Mouse (Mus musculus) lung, embryonic 14.5 days (tissue): ENCODE measurements around the gene Trappc5. TPM values are rescaled to one million over a fixed set of nuclear protein-coding genes. Genes with fewer than 3 reads are reported as not detected.

Source experiments
- ATAC-seq: fragments of 200-750 bp; cut with Nextera tagmentation; 2 replicates; pipeline ENCODE4 v1.8.0; 2017; ENCODE audit warnings: mild to moderate bottlenecking, moderate TSS enrichment, moderate library complexity; ENCODE audit not compliant: insufficient read depth
- DNase-seq: peaks from one replicate; pipeline ENCODE4 v3.0.0-alpha.2; 2015
- H3K27ac ChIP-seq: fragments of 300-500 bp; sonication (generic); 2 replicates; pipeline ENCODE4 v1.5.1; 2014; ENCODE audit warnings: low read depth, mild to moderate bottlenecking, moderate library complexity
- H3K27me3 ChIP-seq: fragments of 300-500 bp; sonication (generic); 2 replicates; pipeline ENCODE4 v1.6.1; 2014; ENCODE audit warnings: low read length, control low read depth; ENCODE audit not compliant: insufficient read depth
- H3K36me3 ChIP-seq: fragments of 300-500 bp; sonication (generic); 2 replicates; pipeline ENCODE4 v1.6.1; 2014; ENCODE audit warnings: control low read depth; ENCODE audit not compliant: insufficient read depth
- H3K4me1 ChIP-seq: fragments of 300-500 bp; sonication (generic); 2 replicates; pipeline ENCODE4 v1.6.1; 2014; ENCODE audit warnings: antibody characterized with exemption, control low read depth; ENCODE audit not compliant: insufficient read depth
- H3K4me2 ChIP-seq: fragments of 300-500 bp; sonication (generic); 2 replicates; pipeline ENCODE4 v1.6.1; 2014; ENCODE audit warnings: mild to moderate bottlenecking
- H3K4me3 ChIP-seq: fragments of 300-500 bp; sonication (generic); 2 replicates; pipeline ENCODE4 v1.5.1; 2014; ENCODE audit warnings: low read depth, low read length
- H3K9ac ChIP-seq: fragments of 300-500 bp; sonication (generic); 2 replicates; pipeline ENCODE4 v1.6.1; 2014
- H3K9me3 ChIP-seq: fragments of 300-500 bp; sonication (generic); 2 replicates; pipeline ENCODE4 v1.6.1; 2016; ENCODE audit warnings: low read depth, low read length, control low read depth
- CTCF ChIP-seq: IDR thresholded peaks from 2 replicates; pipeline ENCODE4 v1.5.1; 2016; ENCODE audit warnings: antibody characterized with exemption, low read depth
- WGBS: fragments of 180-500 bp; shearing (Covaris S2); extraction: QIAGEN DNeasy Blood & Tissue Kit; methylation state at CpG from one replicate; pipeline ENCODE4 v1.1.7; 2014; 5-methylcytosine and 5-hydroxymethylcytosine counted together
- polyA plus RNA-seq: library from polyadenylated mRNA; unstranded; fragments of >200 nt; fragmentation: Nextera tagmentation; extraction: Ambion mirVana; gene quantifications from 2 replicates; pipeline ENCODE4 v1.2.1, GENCODE M21; 2014

The Trappc5 gene
- polyA plus RNA-seq, 1 experiment from 2014 or later, result 29.7 TPM

DNA sequence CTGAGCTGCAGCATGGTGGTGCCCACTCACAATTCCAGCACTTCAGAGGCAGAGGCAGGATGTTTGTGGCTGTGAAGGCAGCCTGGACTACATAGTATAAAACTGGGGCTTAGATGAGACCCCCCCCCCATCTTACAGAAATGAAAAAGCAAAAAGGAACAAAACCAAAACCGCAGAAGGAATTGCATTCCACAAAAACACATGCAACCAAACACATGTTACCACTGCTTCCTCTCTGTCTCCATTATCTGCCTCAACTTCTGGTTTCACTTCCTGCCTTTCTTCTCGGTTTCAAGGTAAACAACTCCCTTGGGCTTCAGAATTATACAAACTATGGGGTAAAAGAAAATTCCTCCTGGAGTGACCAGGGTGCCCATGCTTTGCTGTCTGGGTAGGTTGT, 35.5 kb downstream of the Trappc5 start:
- no peaks in the 10 kb centered on the region for H3K9me3 ChIP-seq
- ATAC-seq, result no peak
- DNase-seq, result peak; percentile 21

DNA sequence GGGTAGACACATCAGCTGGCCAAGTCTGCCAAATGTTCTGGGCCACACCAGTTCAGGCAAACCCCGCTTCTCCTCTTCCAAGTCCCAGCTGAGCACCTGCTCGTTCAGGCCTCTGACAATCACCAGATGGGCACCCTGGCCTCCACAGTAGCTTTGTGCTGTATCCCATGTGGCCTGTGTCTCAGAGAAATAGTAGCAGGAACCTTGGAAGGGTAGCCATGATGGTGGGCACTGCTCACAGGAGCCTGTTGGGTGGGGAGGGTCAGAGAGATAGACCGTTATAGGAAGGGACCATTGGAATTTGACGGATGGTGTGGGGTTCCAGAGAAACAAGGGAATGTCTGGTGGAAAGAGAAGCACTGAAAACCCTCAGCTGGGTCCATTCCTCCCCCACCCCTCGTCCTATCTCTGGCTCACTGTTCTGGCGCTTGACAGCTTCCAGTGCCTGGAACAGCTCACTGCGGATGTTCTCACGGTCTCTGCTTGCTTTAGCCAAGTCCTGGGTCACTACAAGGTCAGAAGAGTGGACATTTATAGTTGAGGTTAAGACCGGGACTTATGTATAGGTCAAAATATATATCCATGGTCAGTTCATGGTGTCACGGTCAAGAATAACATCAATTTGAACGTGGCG, 41.3 kb downstream of the Trappc5 start:
- no peak overlapping the region for H3K4me3 ChIP-seq
- DNase-seq (no peak), ATAC-seq (no peak)
- no peak for TF ChIP-seq CTCF
- no peaks in the 10 kb centered on the region for H3K36me3 ChIP-seq
- no peak overlapping the region for H3K4me2 ChIP-seq
- H3K9ac ChIP-seq, result no peak overlapping the region
- no peak overlapping the region for H3K27ac ChIP-seq
- no peaks in the 10 kb centered on the region for H3K4me1 ChIP-seq
- no peaks in the 10 kb centered on the region for H3K27me3 ChIP-seq
- no peaks in the 10 kb centered on the region for H3K9me3 ChIP-seq
- 73% methylated on average over 12 of the region's 12 CpGs for WGBS

More for the DNA sequence above, 35.5 kb downstream of the Trappc5 start:
- H3K27me3 ChIP-seq, result no peaks in the 10 kb centered on the region
- H3K4me3 ChIP-seq, result no peak overlapping the region
- H3K27ac ChIP-seq, result no peak overlapping the region
- TF ChIP-seq CTCF, result no peak
- no peak overlapping the region for H3K9ac ChIP-seq
- no peaks in the 10 kb centered on the region for H3K36me3 ChIP-seq
- no peaks in the 10 kb centered on the region for H3K4me1 ChIP-seq
- WGBS, result 44% methylated on average over 2 of the region's 2 CpGs
- H3K4me2 ChIP-seq, result no peak overlapping the region

DNA sequence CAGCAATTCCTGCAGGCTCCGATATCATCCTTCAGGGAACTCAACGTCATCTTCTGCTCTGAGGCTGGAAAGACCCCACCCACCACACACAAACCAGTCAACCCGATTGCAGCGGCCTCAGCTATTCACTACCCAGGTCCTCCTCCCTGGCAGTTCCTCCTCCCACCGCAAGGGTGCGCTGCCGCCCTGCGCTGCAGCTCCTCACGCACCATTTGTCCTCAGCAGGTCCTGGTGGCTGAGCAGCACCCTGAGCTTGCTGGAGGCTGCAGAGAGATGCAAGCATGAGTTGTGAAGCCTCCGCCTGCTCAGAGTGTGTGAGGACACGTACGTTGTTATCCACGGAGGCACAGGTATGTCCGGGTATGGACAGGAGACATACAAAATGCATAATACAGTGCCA, 42.5 kb downstream of the Trappc5 start:
- no peaks in the 10 kb centered on the region for H3K36me3 ChIP-seq
- WGBS, result 13% methylated on average over 14 of the region's 14 CpGs
- no peaks in the 10 kb centered on the region for H3K27me3 ChIP-seq
- peak; percentile 97 for TF ChIP-seq CTCF
- no peak overlapping the region for H3K4me3 ChIP-seq
- no peak overlapping the region for H3K4me2 ChIP-seq
- no peaks in the 10 kb centered on the region for H3K4me1 ChIP-seq
- ATAC-seq, result peak; percentile 73
- no peak overlapping the region for H3K9ac ChIP-seq
- peak; percentile 79 for DNase-seq
- H3K27ac ChIP-seq, result no peak overlapping the region
- no peaks in the 10 kb centered on the region for H3K9me3 ChIP-seq

DNA sequence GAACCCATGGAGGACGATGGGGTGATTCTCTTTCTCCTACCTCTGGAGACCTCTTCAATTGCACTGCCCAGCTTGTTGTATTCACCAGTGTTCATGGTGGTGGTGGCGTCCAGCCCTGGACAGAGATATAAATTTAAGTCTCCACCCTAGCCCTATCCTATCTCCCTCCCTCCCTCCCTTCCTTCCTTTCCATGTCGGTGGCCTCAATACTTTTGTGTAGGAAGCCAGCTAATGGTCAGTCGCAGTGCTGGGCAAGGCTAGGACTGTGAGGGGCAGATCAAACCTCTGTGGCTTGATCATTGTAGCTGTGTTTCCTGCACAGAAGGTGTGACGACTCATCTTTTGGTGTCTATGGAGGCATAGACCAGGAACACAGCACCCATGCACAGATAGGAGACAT, 44.5 kb downstream of the Trappc5 start, which contains the start of gene Clec4g:
Clec4g (minus strand) TSS at position 101 of the 400 bp plus-strand sequence.
- WGBS, result 63% methylated on average over 5 of the region's 5 CpGs
- Histone ChIP-seq H3K27ac (no peak within 1 kb of the TSS), H3K36me3 (no peaks in the 10 kb centered on the region), H3K9me3 (no peaks in the 10 kb centered on the region), H3K9ac (no peak within 1 kb of the TSS), H3K27me3 (no peaks in the 10 kb centered on the region), H3K4me3 (no peak within 1 kb of the TSS), H3K4me2 (no peak within 1 kb of the TSS), H3K4me1 (no peaks in the 10 kb centered on the region)
- no peak for DNase-seq
- no peak for TF ChIP-seq CTCF
- no peak for ATAC-seq

DNA sequence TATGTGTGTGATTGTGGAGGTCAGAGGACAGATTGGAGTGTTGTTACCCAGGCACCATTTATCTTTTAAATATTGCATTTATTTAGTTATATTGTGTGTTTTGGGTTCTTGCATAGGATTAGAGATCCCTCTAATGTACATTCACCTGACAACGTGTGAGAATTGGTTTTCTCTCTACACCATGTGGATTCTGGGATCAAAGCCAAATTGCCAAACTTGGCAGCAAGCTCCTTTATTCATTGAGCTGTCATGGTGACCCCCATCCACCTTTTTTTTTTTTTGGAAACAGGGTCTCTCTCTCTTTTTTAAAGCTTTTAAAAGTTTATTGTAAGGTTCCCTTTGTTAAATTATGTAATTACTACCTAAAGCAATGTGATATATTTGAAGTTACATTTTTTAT, 44.9 kb downstream of the Trappc5 start:
- Histone ChIP-seq H3K9me3 (no peaks in the 10 kb centered on the region), H3K27ac (no peak overlapping the region), H3K4me2 (no peak overlapping the region), H3K4me3 (no peak overlapping the region), H3K9ac (no peak overlapping the region), H3K36me3 (no peaks in the 10 kb centered on the region), H3K4me1 (no peaks in the 10 kb centered on the region), H3K27me3 (no peaks in the 10 kb centered on the region)
- DNase-seq, result peak; percentile 40
- WGBS, result 32% methylated on average over 1 of the region's 1 CpGs
- no peak for TF ChIP-seq CTCF
- ATAC-seq, result no peak

Other genes starting within 250 kb of the Trappc5 start
- gene Pex11g, start 208.6 kb upstream of the Trappc5 start, polyA plus RNA-seq, result 3.9 and 4.4 TPM in 2 replicates
- not detected in 2 replicates for gene Tex45, start 205.4 kb upstream of the Trappc5 start, polyA plus RNA-seq
- 19.9 and 21.7 TPM in 2 replicates for gene Zfp358, start 183.2 kb upstream of the Trappc5 start, polyA plus RNA-seq
- 38.3 and 39.9 TPM in 2 replicates for gene Mcoln1, start 175.8 kb upstream of the Trappc5 start, polyA plus RNA-seq
- gene Pnpla6, start 160.9 kb upstream of the Trappc5 start, polyA plus RNA-seq, result 17.5 and 19.1 TPM in 2 replicates
- gene C330021F23Rik, start 108.3 kb upstream of the Trappc5 start, polyA plus RNA-seq, result 0.72 and 0.91 TPM in 2 replicates
- 6.8 and 7.5 TPM in 2 replicates for gene Camsap3, start 89.0 kb upstream of the Trappc5 start, polyA plus RNA-seq
- gene Xab2, start 55.0 kb upstream of the Trappc5 start, polyA plus RNA-seq, result 55.6 and 55.9 TPM in 2 replicates
- 79.4 and 92.1 TPM in 2 replicates for gene Pet100, start 54.8 kb upstream of the Trappc5 start, polyA plus RNA-seq
- gene Pcp2, start 50.8 kb upstream of the Trappc5 start, polyA plus RNA-seq, result not detected in 2 replicates
- 61.4 and 64.0 TPM in 2 replicates for gene Stxbp2, start 45.3 kb upstream of the Trappc5 start, polyA plus RNA-seq
- 0.20 TPM in 1 of 2 replicates, not detected in the other for gene Retn, start 20.5 kb upstream of the Trappc5 start, polyA plus RNA-seq
- gene Mcemp1, start 10.5 kb upstream of the Trappc5 start, polyA plus RNA-seq, result 0.79 and 0.87 TPM in 2 replicates
- gene Fcor, start 3.9 kb upstream of the Trappc5 start, polyA plus RNA-seq, result 11.1 and 11.9 TPM in 2 replicates
- gene Fcer2a, start 17.9 kb downstream of the Trappc5 start, polyA plus RNA-seq, result 0.18 and 0.32 TPM in 2 replicates
- gene Clec4g, start 44.4 kb downstream of the Trappc5 start, polyA plus RNA-seq, result 0.66 TPM in 1 of 2 replicates, not detected in the other
- 0.38 TPM in 2 replicates for gene Cd209a, start 72.7 kb downstream of the Trappc5 start, polyA plus RNA-seq
- gene Cd209e, start 178.0 kb downstream of the Trappc5 start, polyA plus RNA-seq, result not detected in 2 replicates
- gene Cd209d, start 202.3 kb downstream of the Trappc5 start, polyA plus RNA-seq, result not detected in 2 replicates